Mouse (Mus musculus) kidney, postnatal 0 days (tissue): ENCODE data around the gene Spic. TPM values are rescaled to one million over a fixed set of nuclear protein-coding genes. Genes with fewer than 3 reads are reported as not detected.
A peak's percentile ranks its signal among the peaks of the same experiment; 100 is the strongest.

Experiments
- ATAC-seq: fragments of 200-750 bp; cut with Nextera tagmentation; replicated peaks from 2 replicates; pipeline ENCODE4 v1.8.0; 2017; ENCODE audit warnings: low read depth, moderate number of reproducible peaks, moderate TSS enrichment, moderate library complexity; ENCODE audit not compliant: low FRiP score
- DNase-seq: peaks from one replicate; pipeline ENCODE4 v3.0.0-alpha.2; 2016; ENCODE audit warnings: low spot score
- H3K27ac ChIP-seq: fragments of 300-500 bp; sonication (generic); 2 replicates; pipeline ENCODE4 v1.5.1; 2014; ENCODE audit warnings: mild to moderate bottlenecking
- H3K27me3 ChIP-seq: fragments of 300-500 bp; sonication (generic); 2 replicates; pipeline ENCODE4 v1.6.1; 2014; ENCODE audit warnings: low read length, mixed read lengths; ENCODE audit not compliant: insufficient read depth
- H3K36me3 ChIP-seq: fragments of 300-500 bp; sonication (generic); 2 replicates; pipeline ENCODE4 v1.6.1; 2014; ENCODE audit warnings: low read length, mixed read lengths; ENCODE audit not compliant: insufficient read depth
- H3K4me1 ChIP-seq: fragments of 300-500 bp; sonication (generic); replicated peaks from 2 replicates; pipeline ENCODE4 v1.6.1; 2014; ENCODE audit warnings: antibody characterized with exemption, low read length, mixed read lengths; ENCODE audit not compliant: insufficient read depth
- H3K4me2 ChIP-seq: fragments of 300-500 bp; sonication (generic); 2 replicates; pipeline ENCODE4 v1.6.1; 2014; ENCODE audit warnings: mild to moderate bottlenecking, low read length, moderate library complexity, mixed read lengths
- H3K4me3 ChIP-seq: fragments of 300-500 bp; sonication (generic); replicated peaks from 2 replicates; pipeline ENCODE4 v1.5.1; 2014; ENCODE audit warnings: low read depth, low read length
- H3K9ac ChIP-seq: fragments of 300-500 bp; sonication (generic); 2 replicates; pipeline ENCODE4 v1.6.1; 2014; ENCODE audit warnings: low read depth, low read length
- H3K9me3 ChIP-seq: fragments of 300-500 bp; sonication (generic); replicated peaks from 2 replicates; pipeline ENCODE4 v1.6.1; 2016; ENCODE audit warnings: low read length, inconsistent platforms, mixed read lengths
- CTCF ChIP-seq: IDR thresholded peaks from 2 replicates; pipeline ENCODE4 v1.5.1; 2016; ENCODE audit warnings: antibody characterized with exemption, low read depth, mild to moderate bottlenecking, moderate library complexity
- WGBS: fragments of 180-500 bp; shearing (Covaris S2); extraction: QIAGEN DNeasy Blood & Tissue Kit; methylation state at CpG from one replicate; pipeline ENCODE4 v1.1.7; 2014; 5-methylcytosine and 5-hydroxymethylcytosine counted together
- polyA plus RNA-seq: library from polyadenylated mRNA; unstranded; fragments of >200 nt; fragmentation: Nextera tagmentation; extraction: Ambion mirVana; gene quantifications from 2 replicates; pipeline ENCODE4 v1.2.1, GENCODE M21; 2015

Gene Spic
- 0.71 and 1.0 TPM in 2 replicates for polyA plus RNA-seq

GRCm38 (mm10) chr10:88684925-88685324 lies at the start of gene Spic:
Gene Spic (minus strand): TSS chr10:88685015.
- ATAC-seq (no peak), DNase-seq (no peak)
- Histone ChIP-seq H3K27ac (no peak within 1 kb of the TSS), H3K27me3 (no peaks in the 10 kb centered on the region), H3K4me1 (no peaks in the 10 kb centered on the region), H3K9me3 (no peaks in the 10 kb centered on the region), H3K4me3 (no peak within 1 kb of the TSS), H3K4me2 (no peak within 1 kb of the TSS), H3K9ac (no peak within 1 kb of the TSS), H3K36me3 (no peaks in the 10 kb centered on the region)
- no peak for TF ChIP-seq CTCF
- 66% methylated on average over 5 of the region's 5 CpGs for WGBS

GRCm38 (mm10) chr10:88732309-88732622 lies 47.5 kb upstream of the Spic start:
- no peaks in the 10 kb centered on the region for H3K27me3 ChIP-seq
- peak; percentile 7 for DNase-seq
- no peak for ATAC-seq
- H3K9me3 ChIP-seq: no peaks in the 10 kb centered on the region
- 9% methylated on average over 6 of the region's 6 CpGs for WGBS
- H3K4me3 ChIP-seq: peak overlapping the region; percentile 98
- H3K4me1 ChIP-seq: 0 out of 2 replicates have a peak, but pooled peaks cover 5% of the 10 kb centered on the region
- H3K9ac ChIP-seq: peak overlapping the region; percentile 95
- no peak overlapping the region for H3K27ac ChIP-seq
- H3K4me2 ChIP-seq: peak overlapping the region; percentile 60
- no peak for TF ChIP-seq CTCF
- peaks cover 3% of the 10 kb centered on the region; the same call in 1 of the 2 replicates for H3K36me3 ChIP-seq

- H3K27ac ChIP-seq: peak overlapping the region; percentile 93
- H3K36me3 ChIP-seq: peaks cover 3% of the 10 kb centered on the region; the same call in 1 of the 2 replicates
- peak overlapping the region; percentile 60 for H3K4me2 ChIP-seq
- peak; percentile 31 for DNase-seq
- no peaks in the 10 kb centered on the region for H3K27me3 ChIP-seq
- H3K9ac ChIP-seq: peak overlapping the region; percentile 95
- peak; percentile 26; the same call in 1 of the 2 replicates for TF ChIP-seq CTCF
- peak; percentile 41 for ATAC-seq
- no peaks in the 10 kb centered on the region for H3K9me3 ChIP-seq
- peak overlapping the region; percentile 98 for H3K4me3 ChIP-seq
- WGBS: 3% methylated on average over 61 of the region's 61 CpGs
- 0 out of 2 replicates have a peak, but pooled peaks cover 5% of the 10 kb centered on the region for H3K4me1 ChIP-seq
These were observed 46.9 kb upstream of the Spic start for GRCm38 (mm10) chr10:88731496-88732308.

GRCm38 (mm10) chr10:88730571-88731495 lies 46.0 kb upstream of the Spic start, which contains the start of gene Arl1:
Gene Arl1 (plus strand): TSS chr10:88730858.
- peak within 1 kb of the TSS; percentile 93 for H3K27ac ChIP-seq
- 0 out of 2 replicates have a peak, but pooled peaks have one; percentile 23 for TF ChIP-seq CTCF
- peak; percentile 95 for DNase-seq
- 0 out of 2 replicates have a peak, but pooled peaks cover 5% of the 10 kb centered on the region for H3K4me1 ChIP-seq
- peak; percentile 93 for ATAC-seq
- no peaks in the 10 kb centered on the region for H3K9me3 ChIP-seq
- peak within 1 kb of the TSS; percentile 95 for H3K9ac ChIP-seq
- H3K4me2 ChIP-seq: peak within 1 kb of the TSS; percentile 60
- WGBS: under 1% methylated on average over 65 of the region's 65 CpGs
- peak within 1 kb of the TSS; percentile 98 for H3K4me3 ChIP-seq
- no peaks in the 10 kb centered on the region for H3K27me3 ChIP-seq
- H3K36me3 ChIP-seq: no peaks in the 10 kb centered on the region

GRCm38 (mm10) chr10:88728166-88728565 lies 43.4 kb upstream of the Spic start:
- ATAC-seq (no peak), DNase-seq (no peak)
- Histone ChIP-seq H3K27me3 (no peaks in the 10 kb centered on the region), H3K9me3 (no peaks in the 10 kb centered on the region), H3K4me3 (no peak overlapping the region), H3K4me1 (0 out of 2 replicates have a peak, but pooled peaks cover 5% of the 10 kb centered on the region), H3K36me3 (no peaks in the 10 kb centered on the region), H3K4me2 (no peak overlapping the region), H3K27ac (no peak overlapping the region), H3K9ac (no peak overlapping the region)
- no peak for TF ChIP-seq CTCF
- 76% methylated on average over 8 of the region's 8 CpGs for WGBS

- peak; percentile 74 for DNase-seq
- H3K36me3 ChIP-seq: no peaks in the 10 kb centered on the region
- no peak for ATAC-seq
These were observed 42.3 kb upstream of the Spic start for GRCm38 (mm10) chr10:88727128-88727527.

More at GRCm38 (mm10) chr10:88727128-88727527, 42.3 kb upstream of the Spic start:
- H3K4me1 ChIP-seq: 0 out of 2 replicates have a peak, but pooled peaks cover under 1% of the 10 kb centered on the region
- H3K9me3 ChIP-seq: no peaks in the 10 kb centered on the region
- no peak overlapping the region for H3K9ac ChIP-seq
- no peak overlapping the region for H3K4me3 ChIP-seq
- WGBS: 60% methylated on average over 1 of the region's 1 CpGs
- no peak overlapping the region for H3K4me2 ChIP-seq
- H3K27ac ChIP-seq: no peak overlapping the region
- TF ChIP-seq CTCF: peak; percentile 69
- no peaks in the 10 kb centered on the region for H3K27me3 ChIP-seq
